ENCODE assay signal across 8 mouse cellular contexts in genomic region chr8:84901752-84902151, GRCm38 (mm10). TPM values are rescaled to one million over a fixed set of nuclear protein-coding genes. Genes with fewer than 3 reads are reported as not detected.
DNase-seq lines count a peak whose midpoint lies in the region; ATAC-seq and TF ChIP-seq lines count a peak whose summit lies in the region.

Gene Klf1 (plus strand): TSS chr8:84901928.

- TF ChIP-seq POLR2A in heart, adult 2 months (IDR thresholded peaks at IDR 0.05; ENCODE audit: insufficient read depth, low read depth, low read length) = no peak

- no peak for TF ChIP-seq EP300 in heart, adult 2 months (IDR thresholded peaks at IDR 0.05; ENCODE audit: insufficient read depth, low read depth, low read length)

- in situ Hi-C loops in ES-E14 (cut with MboI; ENCODE audit: low sequenced_read_pairs in 2 of 2, unreplicated experiment in 2 of 2) = no loop called here

- intact Hi-C loops in heart, adult 2 months (cut with DNase I) = loop anchor here (5.0 kb wide), 1 partner anchor 54 kb away; the partner anchor contains the start of gene Calr
- intact Hi-C loops in heart, postnatal 36 days (cut with DNase I) = loop anchor here (5.0 kb wide), 1 partner anchor 54 kb away; the partner anchor contains the start of gene Calr

- no peaks in the 10 kb centered on the region for H3K27me3 ChIP-seq in heart, adult 2 months (ENCODE audit: control insufficient read depth, insufficient read depth, low read length)

- 62% methylated on average over 3 of the region's 3 CpGs for WGBS in heart, adult 2 months

- peak within 1 kb of the TSS; percentile 76 for H3K4me3 ChIP-seq in heart, adult 2 months
- H3K4me3 ChIP-seq in ES-E14 (ENCODE audit: insufficient read depth in 1 of 2, low read depth in 1 of 2, low read length in 2 of 2, poor library complexity in 1 of 2, severe bottlenecking in 1 of 2) = peak within 1 kb of the TSS; percentile 95 to 96

- no peak for DNase-seq in heart, adult 2 months
- DNase-seq in heart, postnatal 36 days = no peak
- no peak for DNase-seq in ES-E14 (ENCODE audit: low read depth, low spot score)
- DNase-seq in left cerebral cortex, adult 9 months (ENCODE audit: low spot score in 2 of 2) = no peak
- DNase-seq in thymus, postnatal 25 days = no peak
- no peak for DNase-seq in frontal cortex, postnatal 25 days (ENCODE audit: low spot score in 2 of 2)

- peak within 1 kb of the TSS; percentile 80 for H3K9ac ChIP-seq in heart, adult 2 months (ENCODE audit: low read depth, low read length)
- peak within 1 kb of the TSS; percentile 87 for H3K9ac ChIP-seq in ES-E14 (ENCODE audit: insufficient read depth, low read depth, low read length, poor library complexity, severe bottlenecking)

- no peak for ATAC-seq in hematopoietic stem cell, adult 5-6 weeks (replicated peaks in 1 of 2; ENCODE audit: insufficient read depth in 1 of 2, low FRiP score in 2 of 2, low TSS enrichment in 1 of 2, low read depth in 1 of 2, poor library complexity in 2 of 2, severe bottlenecking in 2 of 2)
- ATAC-seq in megakaryocyte-erythroid progenitor cell, adult 5-6 weeks (replicated peaks; ENCODE audit: low FRiP score, low TSS enrichment, poor library complexity, severe bottlenecking) = peak; percentile 67

- H3K79me2 ChIP-seq in heart, adult 2 months (replicated peaks; ENCODE audit: control insufficient read depth, insufficient read depth, low read length) = no peaks in the 10 kb centered on the region

- H3K36me3 ChIP-seq in heart, adult 2 months (ENCODE audit: control insufficient read depth, insufficient read depth, low read length) = no peaks in the 10 kb centered on the region
- no peaks in the 10 kb centered on the region; the same call in 1 of the 2 replicates for H3K36me3 ChIP-seq in ES-E14 (ENCODE audit: control insufficient read depth, insufficient read depth, low read length, poor library complexity, severe bottlenecking)

- H3K9me3 ChIP-seq in ES-E14 (ENCODE audit: control insufficient read depth, insufficient read depth, low read depth, low read length) = no peaks in the 10 kb centered on the region

- peaks cover 4% of the 10 kb centered on the region for H3K4me1 ChIP-seq in heart, adult 2 months (ENCODE audit: control insufficient read depth, insufficient read depth, low read length)
- peaks cover 0 to 6% of the 10 kb centered on the region in 2 experiments; a peak in 1 of 4 replicates for H3K4me1 ChIP-seq in ES-E14 (ENCODE audit: control insufficient read depth in 2 of 2, insufficient read depth in 2 of 2, low read length in 2 of 2, poor library complexity in 1 of 2)

- no peak for TF ChIP-seq CTCF in heart, adult 2 months (IDR thresholded peaks at IDR 0.05)

- H3K27ac ChIP-seq in heart, adult 2 months = peak within 1 kb of the TSS; percentile 75
- no peak within 1 kb of the TSS for H3K27ac ChIP-seq in ES-E14 (ENCODE audit: insufficient read depth, low read depth, low read length, poor library complexity, severe bottlenecking)

TF ChIP-seq in ES-E14, 5 proteins besides CTCF, POLR2A, EP300 and RAD21:
- TF ChIP-seq ZNF384 (IDR thresholded peaks at IDR 0.05; ENCODE audit: low read depth, low read length) = no peak
- no peak for TF ChIP-seq CHD2 (IDR thresholded peaks at IDR 0.05; ENCODE audit: low read depth, low read length)
- TF ChIP-seq ZC3H11A (IDR thresholded peaks at IDR 0.05; ENCODE audit: borderline replicate concordance, low read depth, low read length) = no peak
- no peak for TF ChIP-seq MAFK (IDR thresholded peaks at IDR 0.05; ENCODE audit: insufficient read depth, low read depth, low read length)
- TF ChIP-seq HCFC1 (IDR thresholded peaks at IDR 0.05; ENCODE audit: borderline replicate concordance, insufficient read depth, low read length) = no peak

RNA-seq across cellular contexts. Expression of gene Klf1, which starts in this region (rescaled TPM):
- total RNA-seq in heart, adult 2 months (2021) = under 1 TPM in 1 of 2 experiments, not detected in 1; 0.16 TPM
- polyA plus RNA-seq in heart, adult 2 months (2012; rRNA removed) = 0.08 and 0.23 TPM in 2 replicates
- not detected for total RNA-seq in heart, postnatal 36 days (2021)
- total RNA-seq in ES-E14 (2012; rRNA removed) = 0.31 and 0.53 TPM in 2 replicates
- total RNA-seq in hematopoietic stem cell, adult 5-6 weeks (2017) = 4.1 and 30.6 TPM in 2 replicates
- 193 and 197 TPM in 2 replicates for total RNA-seq in megakaryocyte-erythroid progenitor cell, adult 5-6 weeks (2014; fragmentation: Nextera tagmentation)
- total RNA-seq in megakaryocyte-erythroid progenitor cell, adult 5-6 weeks (2017) = 162 and 228 TPM in 2 replicates
